Mouse (Mus musculus) kidney, postnatal 25 days (tissue): Measurements from ENCODE around the gene Fbxl14.
A peak's percentile ranks its signal among the peaks of the same experiment; 100 is the strongest.

ENCODE experiments used
- DNase-seq, 2 experiments: peaks; one replicate each; pipeline ENCODE4 v3.0.0; 2021; ENCODE audit warnings: mixed read lengths in 2 of 2

The Fbxl14 gene

GRCm38 (mm10) chr6:119472135-119472534, 7.3 kb upstream of the Fbxl14 start:
- DNase-seq: peak; percentile 74 to 76

- DNase-seq: no peak
These were observed 6.8 kb upstream of the Fbxl14 start for GRCm38 (mm10) chr6:119472705-119473104.

- DNase-seq: no peak
These were observed 6.0 kb upstream of the Fbxl14 start for GRCm38 (mm10) chr6:119473446-119473845.

- DNase-seq: no peak
These were observed 5.5 kb upstream of the Fbxl14 start for GRCm38 (mm10) chr6:119473992-119474391.

GRCm38 (mm10) chr6:119475988-119476387, 3.5 kb upstream of the Fbxl14 start:
- DNase-seq: no peak

GRCm38 (mm10) chr6:119477686-119478310, 1.7 kb upstream of the Fbxl14 start:
- no peak for DNase-seq

- DNase-seq: peak; percentile 87 to 93
These were observed 717 bp upstream of the Fbxl14 start for GRCm38 (mm10) chr6:119478560-119479342.

- DNase-seq: peak; percentile 58 to 79
These were observed 623 bp downstream of the Fbxl14 start for GRCm38 (mm10) chr6:119479876-119480705.

- peak; percentile 35 to 65 for DNase-seq
These were observed 1.4 kb downstream of the Fbxl14 start for GRCm38 (mm10) chr6:119480706-119481331.

GRCm38 (mm10) chr6:119481741-119482390, 2.4 kb downstream of the Fbxl14 start:
- peak in 1 of 2 experiments; percentile 50 for DNase-seq

GRCm38 (mm10) chr6:119482958-119483600, 3.6 kb downstream of the Fbxl14 start:
- DNase-seq: peak; percentile 49 to 63

- DNase-seq: peak in 1 of 2 experiments; percentile 40
These were observed 6.0 kb downstream of the Fbxl14 start for GRCm38 (mm10) chr6:119485486-119485885.

GRCm38 (mm10) chr6:119486381-119487084, 7.1 kb downstream of the Fbxl14 start:
- DNase-seq: peak in 1 of 2 experiments; percentile 26

GRCm38 (mm10) chr6:119487085-119487458, 7.6 kb downstream of the Fbxl14 start:
- DNase-seq: no peak

GRCm38 (mm10) chr6:119487619-119488018, 8.2 kb downstream of the Fbxl14 start:
- DNase-seq: no peak

GRCm38 (mm10) chr6:119489765-119490164, 10.3 kb downstream of the Fbxl14 start:
- DNase-seq: peak in 1 of 2 experiments; percentile 39

GRCm38 (mm10) chr6:119490549-119490948, 11.1 kb downstream of the Fbxl14 start:
- DNase-seq: peak in 1 of 2 experiments; percentile 25

GRCm38 (mm10) chr6:119491006-119491405, 11.5 kb downstream of the Fbxl14 start:
- no peak for DNase-seq

GRCm38 (mm10) chr6:119491997-119492629, 12.6 kb downstream of the Fbxl14 start:
- no peak for DNase-seq

- DNase-seq: no peak
These were observed 13.2 kb downstream of the Fbxl14 start for GRCm38 (mm10) chr6:119492630-119493014.

- DNase-seq: peak; percentile 66 to 87
These were observed 19.8 kb downstream of the Fbxl14 start for GRCm38 (mm10) chr6:119499271-119499670.
